Mouse (Mus musculus) MEL (cell line): Measurements from ENCODE around the gene Cytl1.

Experiments
- CTCF ChIP-seq, 3 experiments: IDR thresholded peaks in 2 of 3; conservative IDR thresholded peaks in 1 of 3; 2 replicates each; pipeline ENCODE4 v1.5.1; 2011 to 2012; ENCODE audit warnings: low read length in 3 of 3, low read depth in 2 of 3, mild to moderate bottlenecking in 2 of 3, improper control_type of control experiment in 1 of 3, inconsistent platforms in 1 of 3, mixed read lengths in 1 of 3, moderate library complexity in 1 of 3; ENCODE audit not compliant: control insufficient read depth in 1 of 3, insufficient read depth in 1 of 3, poor library complexity in 1 of 3, severe bottlenecking in 1 of 3
- EP300 ChIP-seq, 2 experiments: IDR thresholded peaks; 2 replicates each; pipeline ENCODE4 v1.6.1; 2011; ENCODE audit warnings: improper control_type of control experiment in 2 of 2, low read length in 2 of 2, low read depth in 1 of 2, mild to moderate bottlenecking in 1 of 2
- GATA1 ChIP-seq: IDR thresholded peaks from 2 replicates; pipeline ENCODE4 v1.6.1; 2011; ENCODE audit warnings: low read depth, low read length, improper control_type of control experiment
- HCFC1 ChIP-seq: IDR thresholded peaks from 2 replicates; pipeline ENCODE4 v1.6.1; 2012; ENCODE audit warnings: low read depth, mild to moderate bottlenecking, inconsistent platforms, low read length, improper control_type of control experiment, moderate library complexity
- MAX ChIP-seq: IDR thresholded peaks from 2 replicates; pipeline ENCODE4 v1.6.1; 2011; ENCODE audit warnings: low read length, improper control_type of control experiment
- NELFE ChIP-seq: IDR thresholded peaks from 2 replicates; pipeline ENCODE4 v1.6.1; 2011; ENCODE audit warnings: low read depth, low read length, improper control_type of control experiment
- POLR2A ChIP-seq, 2 experiments: IDR thresholded peaks; 2 replicates each; pipeline ENCODE4 v1.6.1; 2011 to 2012; ENCODE audit warnings: low read length in 2 of 2, mild to moderate bottlenecking in 2 of 2, control low read depth in 1 of 2, improper control_type of control experiment in 1 of 2, low read depth in 1 of 2, moderate library complexity in 1 of 2; ENCODE audit not compliant: control insufficient read depth in 1 of 2, insufficient read depth in 1 of 2, poor library complexity in 1 of 2
- POLR2AphosphoS2 ChIP-seq: IDR thresholded peaks from 2 replicates; pipeline ENCODE4 v1.6.1; 2011; ENCODE audit warnings: low read length, improper control_type of control experiment
- TAL1 ChIP-seq: IDR thresholded peaks from 2 replicates; pipeline ENCODE4 v1.6.1; 2012; ENCODE audit warnings: mild to moderate bottlenecking, inconsistent platforms, low read length, moderate library complexity, mixed read lengths
- TBP ChIP-seq: IDR thresholded peaks from 2 replicates; pipeline ENCODE4 v1.8.0; 2011; ENCODE audit warnings: low read depth, low read length, improper control_type of control experiment

DNA sequence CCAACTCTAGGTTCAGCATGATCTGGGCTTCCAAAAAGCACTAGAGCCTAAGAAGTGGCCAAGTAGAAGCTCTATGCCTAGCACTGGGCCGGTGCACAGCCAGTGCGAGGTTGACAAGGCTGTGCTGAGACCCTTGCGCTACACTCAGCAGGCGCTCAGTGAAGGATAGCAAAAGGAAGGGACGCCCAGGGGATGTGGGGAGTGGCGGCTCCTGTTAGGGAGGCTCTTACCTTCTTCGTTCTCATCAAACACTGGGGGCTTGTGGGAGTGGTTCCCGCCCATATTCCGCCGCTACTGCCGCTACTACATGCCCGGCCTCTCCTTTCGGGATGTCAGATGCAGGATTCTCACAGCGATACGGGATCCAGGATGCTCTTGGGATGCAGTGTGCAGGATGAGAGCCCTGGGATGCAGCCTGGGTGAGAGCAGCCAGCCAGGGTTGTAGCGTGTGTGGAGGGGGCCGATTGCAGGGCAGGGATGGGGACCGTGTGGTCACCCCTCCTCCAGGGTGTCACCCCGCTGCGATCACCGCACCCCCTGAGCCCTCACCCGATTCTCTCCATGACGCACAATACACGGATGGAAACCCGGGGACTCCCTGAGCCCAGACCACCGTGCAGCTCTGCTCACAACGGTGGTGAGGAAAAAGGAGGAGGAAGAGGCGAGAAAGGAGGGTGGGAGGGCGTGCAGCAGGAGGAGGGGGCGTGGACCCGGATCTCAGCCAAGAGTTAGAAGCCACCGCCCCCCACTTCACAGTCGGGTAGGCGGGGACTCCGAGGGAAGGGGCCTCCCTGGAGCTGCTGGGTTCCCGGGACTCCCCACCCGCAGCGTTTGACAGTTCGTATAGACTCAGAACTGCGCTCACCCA, 18.6 kb upstream of the Cytl1 start, which contains the start of gene Stk32b:
- TF ChIP-seq CTCF (IDR thresholded peaks at IDR 0.05 in 2 of 3, conservative IDR thresholded peaks at IDR 0.05 in 1 of 3; ENCODE audit: control insufficient read depth in 1 of 3, insufficient read depth in 1 of 3, low read depth in 2 of 3, low read length in 3 of 3, poor library complexity in 1 of 3, severe bottlenecking in 1 of 3) (no peak), EP300 (IDR thresholded peaks at IDR 0.05; ENCODE audit: low read depth in 1 of 2, low read length in 2 of 2) (no peak), TBP (no peak), MAX (no peak), POLR2A (IDR thresholded peaks at IDR 0.05; ENCODE audit: control insufficient read depth in 1 of 2, insufficient read depth in 1 of 2, low read depth in 1 of 2, low read length in 2 of 2, poor library complexity in 1 of 2) (no peak), TAL1 (no peak), HCFC1 (no peak), GATA1 (no peak), POLR2AphosphoS2 (no peak), NELFE (no peak)
